Mouse (Mus musculus) 3134 (cell line): Measurements from ENCODE around the gene Hsdl1.

Experiments
- DNase-seq: peaks from one replicate; pipeline ENCODE4 v3.0.0-alpha.2; 2011; ENCODE audit warnings: low spot score; ENCODE audit not compliant: insufficient read length; ENCODE audit errors: extremely low read depth

The Hsdl1 gene

GRCm38 (mm10) chr8:119580441-119581161 lies 5.6 kb upstream of the Hsdl1 start:
- DNase-seq = no peak

- DNase-seq = no peak
Measured at GRCm38 (mm10) chr8:119579096-119579495, 4.1 kb upstream of the Hsdl1 start.

- no peak for DNase-seq
Measured at GRCm38 (mm10) chr8:119575366-119575726, 363 bp upstream of the Hsdl1 start.

GRCm38 (mm10) chr8:119572411-119572810 lies 2.6 kb downstream of the Hsdl1 start:
- DNase-seq = no peak

GRCm38 (mm10) chr8:119571135-119571534 lies 3.8 kb downstream of the Hsdl1 start:
- no peak for DNase-seq

- DNase-seq = no peak
Measured at GRCm38 (mm10) chr8:119569881-119570280, 5.1 kb downstream of the Hsdl1 start.

- no peak for DNase-seq
Measured at GRCm38 (mm10) chr8:119568951-119569350, 6.0 kb downstream of the Hsdl1 start.

- no peak for DNase-seq
Measured at GRCm38 (mm10) chr8:119568251-119568650, 6.7 kb downstream of the Hsdl1 start.

GRCm38 (mm10) chr8:119566367-119566766 lies 8.6 kb downstream of the Hsdl1 start:
- no peak for DNase-seq

- DNase-seq = no peak
Measured at GRCm38 (mm10) chr8:119563849-119564251, 11.1 kb downstream of the Hsdl1 start.

- DNase-seq = no peak
Measured at GRCm38 (mm10) chr8:119559402-119559720, 15.6 kb downstream of the Hsdl1 start.

GRCm38 (mm10) chr8:119558603-119559401 lies 16.2 kb downstream of the Hsdl1 start, which contains the start of gene Mbtps1:
Gene Mbtps1 (minus strand): TSS chr8:119558735.
- peak; percentile 97 for DNase-seq

GRCm38 (mm10) chr8:119557821-119558602 lies 17.0 kb downstream of the Hsdl1 start:
- DNase-seq = no peak

GRCm38 (mm10) chr8:119557132-119557531 lies 17.9 kb downstream of the Hsdl1 start:
- no peak for DNase-seq

GRCm38 (mm10) chr8:119555861-119556260 lies 19.1 kb downstream of the Hsdl1 start:
- no peak for DNase-seq

- no peak for DNase-seq
Measured at GRCm38 (mm10) chr8:119552967-119553366, 22.0 kb downstream of the Hsdl1 start.

GRCm38 (mm10) chr8:119548560-119549113 lies 26.3 kb downstream of the Hsdl1 start:
- no peak for DNase-seq

- DNase-seq = no peak
Measured at GRCm38 (mm10) chr8:119547019-119547691, 27.8 kb downstream of the Hsdl1 start.

GRCm38 (mm10) chr8:119545791-119546190 lies 29.2 kb downstream of the Hsdl1 start:
- no peak for DNase-seq

- no peak for DNase-seq
Measured at GRCm38 (mm10) chr8:119545180-119545579, 29.8 kb downstream of the Hsdl1 start.
